Mouse (Mus musculus): Measurements from ENCODE around the gene Mill2.
"Not testable (repeated sequence)": the region's sequence is repeated elsewhere in the genome, so short reads cannot be mapped to it uniquely, and the experiment has no call there.

Gene Mill2

GRCm38 (mm10) chr7:18839865-18840264, at the start of gene Mill2:
Mill2 (plus strand) TSS chr7:18839966.
- no peak for DNase-seq (ENCODE audit: low spot score)

- not testable (repeated sequence) for DNase-seq (ENCODE audit: low spot score)
These were observed 49.1 kb upstream of the Mill2 start for GRCm38 (mm10) chr7:18790671-18791070.

GRCm38 (mm10) chr7:18798420-18798819, 41.3 kb upstream of the Mill2 start, which contains the start of gene Psg19:
Psg19 (minus strand) TSS chr7:18798520.
- DNase-seq (ENCODE audit: low spot score) = no peak

GRCm38 (mm10) chr7:18799129-18799528, 40.6 kb upstream of the Mill2 start:
- DNase-seq (ENCODE audit: low spot score) = peak; percentile 8

GRCm38 (mm10) chr7:18803526-18803925, 36.2 kb upstream of the Mill2 start:
- DNase-seq (ENCODE audit: low spot score) = no peak

- DNase-seq (ENCODE audit: low spot score) = no peak
These were observed 21.5 kb upstream of the Mill2 start for GRCm38 (mm10) chr7:18818301-18818700.

- no peak for DNase-seq (ENCODE audit: low spot score)
These were observed 18.3 kb upstream of the Mill2 start, which contains the start of gene Psg17 for GRCm38 (mm10) chr7:18821507-18821906. Psg17 (minus strand) TSS chr7:18821607.

- no peak for DNase-seq (ENCODE audit: low spot score)
These were observed 11.8 kb upstream of the Mill2 start for GRCm38 (mm10) chr7:18827792-18828546.

- peak; percentile 36 for DNase-seq (ENCODE audit: low spot score)
These were observed 11.2 kb upstream of the Mill2 start for GRCm38 (mm10) chr7:18828592-18828991.

- no peak for DNase-seq (ENCODE audit: low spot score)
These were observed 10.2 kb upstream of the Mill2 start for GRCm38 (mm10) chr7:18829545-18829944.

- no peak for DNase-seq (ENCODE audit: low spot score)
These were observed 7.5 kb upstream of the Mill2 start for GRCm38 (mm10) chr7:18832298-18832697.

GRCm38 (mm10) chr7:18840386-18841173, 814 bp downstream of the Mill2 start:
- peak; percentile 69 for DNase-seq (ENCODE audit: low spot score)

GRCm38 (mm10) chr7:18841174-18841567, 1.4 kb downstream of the Mill2 start:
- no peak for DNase-seq (ENCODE audit: low spot score)

GRCm38 (mm10) chr7:18844811-18845210, 5.0 kb downstream of the Mill2 start:
- DNase-seq (ENCODE audit: low spot score) = no peak

GRCm38 (mm10) chr7:18848395-18848794, 8.6 kb downstream of the Mill2 start:
- no peak for DNase-seq (ENCODE audit: low spot score)

GRCm38 (mm10) chr7:18858310-18858916, 18.6 kb downstream of the Mill2 start:
- peak; percentile 38 for DNase-seq (ENCODE audit: low spot score)

- DNase-seq (ENCODE audit: low spot score) = no peak
These were observed 23.0 kb downstream of the Mill2 start for GRCm38 (mm10) chr7:18862801-18863200.

GRCm38 (mm10) chr7:18868491-18868890, 28.7 kb downstream of the Mill2 start:
- no peak for DNase-seq (ENCODE audit: low spot score)

- DNase-seq (ENCODE audit: low spot score) = not testable (repeated sequence)
These were observed 31.3 kb downstream of the Mill2 start, which contains the start of gene Pglyrp1 for GRCm38 (mm10) chr7:18871031-18871430. Pglyrp1 (plus strand) TSS chr7:18871331.

- no peak for DNase-seq (ENCODE audit: low spot score)
These were observed 32.4 kb downstream of the Mill2 start for GRCm38 (mm10) chr7:18872014-18872802.

- peak; percentile 41 for DNase-seq (ENCODE audit: low spot score)
These were observed 33.0 kb downstream of the Mill2 start for GRCm38 (mm10) chr7:18872816-18873215.

GRCm38 (mm10) chr7:18873253-18873652, 33.5 kb downstream of the Mill2 start:
- DNase-seq (ENCODE audit: low spot score) = peak; percentile 91

Data from embryo, embryonic 10 days (tissue).